Mouse (Mus musculus) neural tube, embryonic 12.5 days (tissue): ENCODE measurements around the gene Rita1. TPM values are rescaled to one million over a fixed set of nuclear protein-coding genes. Genes with fewer than 3 reads are reported as not detected.

Experiments used
- ATAC-seq: fragments of 200-750 bp; cut with Nextera tagmentation; 2 replicates; pipeline ENCODE4 v1.8.0; 2017; ENCODE audit warnings: low read depth, mild to moderate bottlenecking, moderate TSS enrichment, moderate library complexity; ENCODE audit not compliant: low FRiP score
- H3K27ac ChIP-seq: fragments of 300-500 bp; sonication (generic); 2 replicates; pipeline ENCODE4 v1.5.1; 2016
- H3K27me3 ChIP-seq: fragments of 300-500 bp; sonication (generic); replicated peaks from 2 replicates; pipeline ENCODE4 v1.6.1; 2016; ENCODE audit warnings: mild to moderate bottlenecking
- H3K36me3 ChIP-seq: fragments of 300-500 bp; sonication (generic); 2 replicates; pipeline ENCODE4 v1.6.1; 2016; ENCODE audit warnings: mild to moderate bottlenecking
- H3K4me1 ChIP-seq: fragments of 300-500 bp; sonication (generic); 2 replicates; pipeline ENCODE4 v1.6.1; 2016
- H3K4me2 ChIP-seq: fragments of 300-500 bp; sonication (generic); replicated peaks from 2 replicates; pipeline ENCODE4 v1.6.1; 2016; ENCODE audit warnings: mild to moderate bottlenecking
- H3K4me3 ChIP-seq: fragments of 300-500 bp; sonication (generic); 2 replicates; pipeline ENCODE4 v1.5.1; 2016
- H3K9ac ChIP-seq: fragments of 300-500 bp; sonication (generic); 2 replicates; pipeline ENCODE4 v1.6.1; 2016; ENCODE audit warnings: mild to moderate bottlenecking
- H3K9me3 ChIP-seq: fragments of 300-500 bp; sonication (generic); 2 replicates; pipeline ENCODE4 v1.6.1; 2016; ENCODE audit warnings: mild to moderate bottlenecking
- WGBS: fragments of 180-500 bp; shearing (Covaris S2); methylation state at CpG from one replicate; pipeline ENCODE4 v1.1.7; 2016; 5-methylcytosine and 5-hydroxymethylcytosine counted together
- polyA plus RNA-seq: library from polyadenylated mRNA; unstranded; fragments of >200 nt; fragmentation: Nextera tagmentation; extraction: Ambion mirVana; gene quantifications from 2 replicates; pipeline ENCODE4 v1.2.1, GENCODE M21; 2016

Rita1 gene
- polyA plus RNA-seq, 1 experiment from 2014 or later: 20.1 TPM

DNA sequence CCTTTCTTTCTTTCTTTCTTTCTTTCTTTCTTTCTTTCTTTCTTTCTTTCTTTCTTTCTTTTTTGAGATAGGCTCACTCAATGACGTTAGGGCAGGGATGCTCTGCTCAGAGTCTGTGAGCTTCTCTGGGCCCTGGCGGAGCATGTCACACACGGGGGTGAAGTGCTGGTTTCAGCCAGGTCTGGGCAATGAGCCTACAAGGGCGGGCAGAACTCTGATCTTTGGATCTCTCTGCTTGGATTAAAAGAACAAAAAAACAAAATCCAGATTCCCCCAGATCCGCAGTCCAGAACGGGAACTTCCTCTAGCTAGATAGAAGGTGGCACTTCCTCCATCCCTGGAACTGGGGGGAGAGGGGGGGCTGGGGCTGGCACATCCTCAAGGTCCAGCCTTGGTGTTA is 33.5 kb upstream of the Rita1 start:
- peaks cover 47% of the 10 kb centered on the region for H3K27me3 ChIP-seq

GRCm38 (mm10) chr5:120644227-120644626 is 31.8 kb upstream of the Rita1 start:
- Histone ChIP-seq H3K4me3 (no peak overlapping the region), H3K9me3 (no peaks in the 10 kb centered on the region), H3K9ac (no peak overlapping the region), H3K4me1 (peaks cover 8% of the 10 kb centered on the region; the same call in 1 of the 2 replicates), H3K27me3 (peaks cover 32% of the 10 kb centered on the region), H3K27ac (no peak overlapping the region), H3K36me3 (no peaks in the 10 kb centered on the region), H3K4me2 (no peak overlapping the region)
- ATAC-seq: no peak
- WGBS: 76% methylated on average over 3 of the region's 3 CpGs

More for the DNA sequence above, 33.5 kb upstream of the Rita1 start:
- WGBS: 69% methylated on average over 6 of the region's 6 CpGs
- no peak overlapping the region for H3K4me3 ChIP-seq
- no peak overlapping the region for H3K9ac ChIP-seq
- ATAC-seq: no peak
- no peaks in the 10 kb centered on the region for H3K36me3 ChIP-seq
- H3K27ac ChIP-seq: no peak overlapping the region
- H3K4me1 ChIP-seq: peaks cover 8% of the 10 kb centered on the region; the same call in 1 of the 2 replicates
- H3K4me2 ChIP-seq: no peak overlapping the region
- H3K9me3 ChIP-seq: no peaks in the 10 kb centered on the region

DNA sequence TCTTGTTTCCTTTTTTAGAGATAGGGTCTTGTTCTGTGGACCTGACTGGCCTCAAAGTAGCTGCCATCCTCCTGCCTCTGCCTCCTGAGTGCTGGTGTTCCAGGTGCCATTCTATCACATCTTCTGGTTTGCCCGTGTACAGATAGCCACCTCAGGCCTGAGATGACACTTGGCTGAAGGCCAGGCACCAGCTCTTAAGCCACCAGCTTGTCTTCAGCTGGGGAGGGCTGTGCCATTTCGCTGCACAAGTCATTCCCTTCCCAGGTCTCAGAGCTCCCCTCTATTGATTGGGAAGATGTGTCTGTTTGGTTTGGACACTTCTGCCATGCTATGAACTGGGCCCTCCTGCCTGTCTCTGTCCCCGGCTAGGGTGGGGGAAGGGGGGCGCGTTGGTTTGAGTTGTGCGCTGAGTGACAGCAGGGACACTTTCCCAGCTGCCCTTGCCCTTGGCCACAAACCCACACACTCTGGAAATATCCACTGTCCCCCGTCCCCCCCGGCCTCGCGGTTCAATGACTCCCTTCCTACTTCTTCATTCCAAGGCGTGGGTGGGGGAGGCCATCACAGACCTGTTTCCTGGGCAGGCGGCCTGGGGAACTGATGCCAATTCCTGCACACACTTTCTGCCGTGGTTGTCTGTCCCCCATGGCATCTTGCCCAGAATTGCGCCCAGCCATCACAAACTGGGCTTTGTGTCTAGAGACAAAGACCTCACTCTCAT is 31.1 kb upstream of the Rita1 start:
- H3K4me3 ChIP-seq: no peak overlapping the region
- no peak overlapping the region for H3K9ac ChIP-seq
- WGBS: 79% methylated on average over 14 of the region's 14 CpGs
- H3K27ac ChIP-seq: no peak overlapping the region
- no peaks in the 10 kb centered on the region for H3K36me3 ChIP-seq
- no peaks in the 10 kb centered on the region for H3K9me3 ChIP-seq
- no peak overlapping the region for H3K4me2 ChIP-seq
- H3K27me3 ChIP-seq: peaks cover 25% of the 10 kb centered on the region
- no peak for ATAC-seq
- peaks cover under 1% of the 10 kb centered on the region; the same call in 1 of the 2 replicates for H3K4me1 ChIP-seq

DNA sequence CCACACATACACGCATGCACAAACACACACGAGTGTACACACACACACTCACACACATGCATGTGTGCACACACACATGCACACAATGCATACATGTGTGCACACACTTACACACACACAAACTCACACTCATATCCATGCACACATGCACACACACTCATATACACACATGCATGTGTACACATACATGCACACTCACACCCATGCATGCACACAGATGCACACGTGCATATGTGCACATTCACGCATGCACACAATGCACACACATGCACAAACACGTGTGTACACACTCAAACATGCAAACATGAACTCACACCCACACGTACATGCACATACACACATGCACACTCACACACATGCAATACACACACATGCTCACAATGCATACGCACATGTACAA is 27.7 kb upstream of the Rita1 start:
- Histone ChIP-seq H3K4me1 (no peaks in the 10 kb centered on the region), H3K9me3 (no peaks in the 10 kb centered on the region), H3K27me3 (no peaks in the 10 kb centered on the region), H3K4me3 (no peak overlapping the region), H3K36me3 (no peaks in the 10 kb centered on the region), H3K9ac (no peak overlapping the region), H3K4me2 (no peak overlapping the region), H3K27ac (no peak overlapping the region)
- ATAC-seq: no peak
- 93% methylated on average over 7 of the region's 7 CpGs for WGBS

DNA sequence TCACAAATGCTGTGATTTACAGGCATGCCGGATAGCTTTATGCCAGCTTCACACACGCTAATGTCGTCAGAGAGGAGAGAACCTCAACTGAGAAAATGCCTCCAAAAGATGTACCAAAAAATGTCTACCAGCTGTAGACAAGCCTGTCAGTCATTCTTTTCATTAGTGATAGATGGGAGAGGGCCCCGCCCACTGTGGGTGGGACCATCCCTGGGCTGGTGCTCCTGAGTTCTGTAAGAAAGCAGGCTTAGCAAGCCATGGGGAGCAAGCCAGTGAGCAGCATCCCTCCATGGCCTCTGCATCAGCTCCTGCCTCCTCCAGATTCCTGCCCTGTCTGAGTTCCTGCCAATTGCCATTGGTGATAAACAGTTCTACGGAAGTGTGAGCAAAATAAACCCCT is 23.2 kb upstream of the Rita1 start:
- Histone ChIP-seq H3K4me1 (no peaks in the 10 kb centered on the region; the same call in 1 of the 2 replicates), H3K27me3 (no peaks in the 10 kb centered on the region; the same call in 1 of the 2 replicates), H3K4me2 (no peak overlapping the region), H3K27ac (no peak overlapping the region), H3K4me3 (no peak overlapping the region), H3K9me3 (peaks cover 7% of the 10 kb centered on the region), H3K36me3 (no peaks in the 10 kb centered on the region), H3K9ac (no peak overlapping the region)
- whole genome bisulfite sequencing: 85% methylated on average over 5 of the region's 5 CpGs
- no peak for ATAC-seq

DNA sequence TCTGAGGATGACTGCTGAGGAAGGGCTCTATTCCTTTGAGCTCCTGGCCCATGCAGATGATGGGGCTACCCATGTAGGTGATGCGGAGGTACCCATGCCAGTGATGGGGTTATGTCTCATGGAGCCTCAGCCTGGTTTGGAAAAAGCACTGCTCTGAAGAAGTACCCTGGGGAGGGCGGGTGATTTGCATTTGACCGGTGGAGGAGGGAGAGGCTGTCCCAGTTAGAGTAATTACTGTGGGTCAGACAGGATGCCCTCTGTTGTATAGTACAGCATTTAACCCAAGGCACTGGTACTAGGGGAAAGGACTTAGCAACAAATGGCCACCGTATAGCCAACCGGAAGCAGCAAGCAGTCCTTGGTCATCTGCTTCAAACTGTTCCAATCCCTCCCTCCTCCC is 22.5 kb upstream of the Rita1 start:
- Histone ChIP-seq H3K9me3 (peaks cover 7% of the 10 kb centered on the region), H3K27ac (no peak overlapping the region), H3K9ac (no peak overlapping the region), H3K4me2 (no peak overlapping the region), H3K4me3 (no peak overlapping the region), H3K36me3 (no peaks in the 10 kb centered on the region), H3K4me1 (no peaks in the 10 kb centered on the region; the same call in 1 of the 2 replicates), H3K27me3 (peaks cover 7% of the 10 kb centered on the region)
- WGBS: 31% methylated on average over 5 of the region's 5 CpGs
- no peak for ATAC-seq

DNA sequence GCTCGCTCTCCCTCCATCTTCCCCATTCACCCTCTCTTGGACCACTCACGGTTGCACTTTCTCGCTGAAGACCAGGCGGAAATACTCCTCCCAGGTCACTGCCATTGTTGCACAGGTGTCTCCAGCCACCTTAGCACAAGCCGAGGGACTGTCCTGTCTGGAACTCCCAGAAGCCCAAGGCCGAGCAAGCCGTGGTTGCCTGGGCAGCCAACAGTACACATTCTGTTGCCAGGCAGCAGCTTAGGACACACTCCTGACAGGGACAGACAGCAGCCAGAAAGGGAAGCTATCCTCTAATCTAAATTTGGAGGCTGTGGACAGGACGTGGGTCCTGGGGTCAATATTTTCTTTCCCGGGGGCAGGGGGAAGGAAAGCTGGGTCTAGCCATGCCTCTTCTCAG is 21.7 kb upstream of the Rita1 start, which contains the start of gene Cfap73:
Gene Cfap73 (minus strand): TSS at position 105 of the 400 bp plus-strand sequence.
- Histone ChIP-seq H3K27me3 (peaks cover 8% of the 10 kb centered on the region), H3K4me1 (no peaks in the 10 kb centered on the region; the same call in 1 of the 2 replicates), H3K4me3 (no peak within 1 kb of the TSS), H3K4me2 (no peak within 1 kb of the TSS), H3K27ac (no peak within 1 kb of the TSS), H3K9me3 (peaks cover 7% of the 10 kb centered on the region), H3K36me3 (no peaks in the 10 kb centered on the region), H3K9ac (no peak within 1 kb of the TSS)
- WGBS: 59% methylated on average over 9 of the region's 9 CpGs
- ATAC-seq: no peak

- H3K9ac ChIP-seq: no peak overlapping the region
- ATAC-seq: no peak
- 93% methylated on average over 5 of the region's 5 CpGs for WGBS
- peaks cover 8% of the 10 kb centered on the region for H3K27me3 ChIP-seq
- no peaks in the 10 kb centered on the region; the same call in 1 of the 2 replicates for H3K4me1 ChIP-seq
- no peak overlapping the region for H3K4me3 ChIP-seq
- no peak overlapping the region for H3K27ac ChIP-seq
- H3K9me3 ChIP-seq: peaks cover 7% of the 10 kb centered on the region
- peaks cover 13% of the 10 kb centered on the region for H3K36me3 ChIP-seq
- no peak overlapping the region for H3K4me2 ChIP-seq
Observed at GRCm38 (mm10) chr5:120631892-120632291, 19.5 kb upstream of the Rita1 start.

GRCm38 (mm10) chr5:120631128-120631527 is 18.7 kb upstream of the Rita1 start:
- no peak overlapping the region for H3K9ac ChIP-seq
- peak overlapping the region; percentile 46 for H3K4me2 ChIP-seq
- H3K36me3 ChIP-seq: peaks cover 21% of the 10 kb centered on the region
- peaks cover 8% of the 10 kb centered on the region for H3K27me3 ChIP-seq
- no peaks in the 10 kb centered on the region; the same call in 1 of the 2 replicates for H3K4me1 ChIP-seq
- H3K9me3 ChIP-seq: peaks cover 7% of the 10 kb centered on the region
- no peak overlapping the region for H3K27ac ChIP-seq
- WGBS: 12% methylated on average over 29 of the region's 29 CpGs
- no peak for ATAC-seq
- H3K4me3 ChIP-seq: no peak overlapping the region

DNA sequence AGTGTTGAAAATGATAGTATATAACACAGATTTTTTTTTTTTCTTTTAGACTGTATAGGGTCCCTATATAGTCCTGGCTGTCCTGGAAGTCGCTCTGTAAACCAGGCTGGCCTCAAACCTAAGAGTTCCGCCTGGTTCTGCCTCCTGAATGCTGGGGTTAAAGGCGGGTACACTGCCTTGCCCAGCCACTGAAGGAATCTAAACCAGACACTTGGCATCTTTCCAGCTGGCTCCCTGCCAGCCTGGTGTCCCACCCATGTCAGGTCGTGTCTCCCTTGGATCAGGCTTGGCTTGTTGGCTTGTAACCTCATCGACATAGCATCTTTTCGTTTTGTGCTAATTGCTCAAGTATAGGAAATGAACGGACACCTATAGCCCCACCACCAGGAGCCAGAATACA is 16.2 kb upstream of the Rita1 start:
- Histone ChIP-seq H3K36me3 (peaks cover 46% of the 10 kb centered on the region), H3K4me1 (no peaks in the 10 kb centered on the region), H3K27ac (no peak overlapping the region), H3K9me3 (peaks cover 7% of the 10 kb centered on the region), H3K4me2 (no peak overlapping the region), H3K9ac (no peak overlapping the region), H3K4me3 (no peak overlapping the region), H3K27me3 (peaks cover 8% of the 10 kb centered on the region)
- ATAC-seq: no peak
- 71% methylated on average over 7 of the region's 7 CpGs for WGBS

DNA sequence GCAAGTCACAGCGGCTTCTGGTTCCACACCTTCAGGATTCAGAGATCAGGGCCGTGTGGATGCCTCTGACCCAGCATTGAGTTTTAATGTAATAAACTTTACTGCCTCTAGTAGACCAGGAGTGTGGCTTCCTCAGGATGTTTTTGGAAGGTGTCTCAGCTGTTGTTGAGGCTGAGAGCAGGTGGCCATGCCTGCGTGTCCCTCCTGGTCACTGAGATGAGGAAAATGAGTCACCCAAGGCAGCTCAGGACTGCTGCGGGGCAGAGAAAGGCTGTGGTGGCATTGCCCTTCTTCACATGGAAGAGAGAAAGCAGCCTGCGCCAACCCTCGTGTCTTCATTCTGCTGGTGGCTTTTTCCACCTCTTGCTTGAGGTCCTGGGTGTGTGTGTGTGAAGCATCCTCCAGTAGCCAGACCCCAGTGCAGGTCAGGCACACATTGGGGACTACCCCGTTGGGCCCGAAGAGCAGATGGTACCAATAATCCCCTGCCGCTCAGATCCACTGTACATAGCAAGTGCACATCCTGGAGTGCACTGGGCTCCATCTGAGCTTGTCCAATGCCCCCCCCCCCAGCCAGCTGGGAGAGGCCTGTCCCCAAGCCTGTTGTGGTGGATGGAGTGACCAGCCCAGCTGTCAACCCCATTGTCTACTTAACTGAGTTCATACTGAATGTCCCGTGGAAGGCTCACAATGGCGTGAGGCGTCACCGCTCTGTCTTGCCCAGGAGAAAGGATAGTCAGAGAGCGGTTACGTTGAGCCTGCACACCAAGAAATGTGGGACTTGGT is 15.3 kb upstream of the Rita1 start:
- Histone ChIP-seq H3K36me3 (peaks cover 55% of the 10 kb centered on the region), H3K9ac (no peak overlapping the region), H3K9me3 (peaks cover 7% of the 10 kb centered on the region), H3K27ac (no peak overlapping the region), H3K27me3 (peaks cover 8% of the 10 kb centered on the region), H3K4me3 (no peak overlapping the region), H3K4me2 (no peak overlapping the region), H3K4me1 (no peaks in the 10 kb centered on the region)
- no peak for ATAC-seq
- WGBS: 83% methylated on average over 15 of the region's 15 CpGs

GRCm38 (mm10) chr5:120626399-120626798 is 14.0 kb upstream of the Rita1 start:
- peaks cover 8% of the 10 kb centered on the region for H3K27me3 ChIP-seq
- no peak overlapping the region for H3K27ac ChIP-seq
- ATAC-seq: no peak
- H3K4me1 ChIP-seq: 0 out of 2 replicates have a peak, but pooled peaks cover 5% of the 10 kb centered on the region
- no peak overlapping the region for H3K4me3 ChIP-seq
- peaks cover 68% of the 10 kb centered on the region for H3K36me3 ChIP-seq
- WGBS: 34% methylated on average over 19 of the region's 19 CpGs
- no peak overlapping the region for H3K4me2 ChIP-seq
- no peaks in the 10 kb centered on the region for H3K9me3 ChIP-seq
- H3K9ac ChIP-seq: no peak overlapping the region
